Mouse (Mus musculus) limb, embryonic 13.5 days (tissue): Measurements from ENCODE around the gene D10Wsu102e. TPM values are rescaled to one million over a fixed set of nuclear protein-coding genes. Genes with fewer than 3 reads are reported as not detected.

Experiments
- ATAC-seq: fragments of 200-750 bp; cut with Nextera tagmentation; 2 replicates; pipeline ENCODE4 v1.8.0; 2017; ENCODE audit warnings: low read depth, moderate number of reproducible peaks, moderate TSS enrichment; ENCODE audit not compliant: low FRiP score
- H3K27ac ChIP-seq: fragments of 300-500 bp; sonication (generic); 2 replicates; pipeline ENCODE4 v1.5.1; 2015; ENCODE audit warnings: inconsistent platforms, mild to moderate bottlenecking, moderate library complexity
- H3K27me3 ChIP-seq: fragments of 300-500 bp; sonication (generic); 2 replicates; pipeline ENCODE4 v1.6.1; 2015; ENCODE audit warnings: mild to moderate bottlenecking, inconsistent platforms
- H3K36me3 ChIP-seq: fragments of 300-500 bp; sonication (generic); 2 replicates; pipeline ENCODE4 v1.6.1; 2015; ENCODE audit warnings: inconsistent platforms, mild to moderate bottlenecking, moderate library complexity
- H3K4me1 ChIP-seq: fragments of 300-500 bp; sonication (generic); 2 replicates; pipeline ENCODE4 v1.6.1; 2015; ENCODE audit warnings: inconsistent platforms
- H3K4me2 ChIP-seq: fragments of 300-500 bp; sonication (generic); replicated peaks from 2 replicates; pipeline ENCODE4 v1.6.1; 2015; ENCODE audit warnings: inconsistent platforms, mild to moderate bottlenecking, moderate library complexity
- H3K4me3 ChIP-seq: fragments of 300-500 bp; sonication (generic); 2 replicates; pipeline ENCODE4 v1.5.1; 2015; ENCODE audit warnings: moderate library complexity, mild to moderate bottlenecking, inconsistent platforms
- H3K9ac ChIP-seq: fragments of 300-500 bp; sonication (generic); 2 replicates; pipeline ENCODE4 v1.6.1; 2015; ENCODE audit warnings: mild to moderate bottlenecking, inconsistent platforms
- H3K9me3 ChIP-seq: fragments of 300-500 bp; sonication (generic); 2 replicates; pipeline ENCODE4 v1.6.1; 2016; ENCODE audit warnings: inconsistent platforms
- WGBS: fragments of 180-500 bp; shearing (Covaris S2); methylation state at CpG from one replicate; pipeline ENCODE4 v1.1.7; 2015; 5-methylcytosine and 5-hydroxymethylcytosine counted together
- polyA plus RNA-seq: library from polyadenylated mRNA; unstranded; fragments of >200 nt; fragmentation: Nextera tagmentation; extraction: Ambion mirVana; gene quantifications from 2 replicates; pipeline ENCODE4 v1.2.1, GENCODE M21; 2015

D10Wsu102e gene
- polyA plus RNA-seq, 1 experiment from 2014 or later = 0.76 TPM

DNA sequence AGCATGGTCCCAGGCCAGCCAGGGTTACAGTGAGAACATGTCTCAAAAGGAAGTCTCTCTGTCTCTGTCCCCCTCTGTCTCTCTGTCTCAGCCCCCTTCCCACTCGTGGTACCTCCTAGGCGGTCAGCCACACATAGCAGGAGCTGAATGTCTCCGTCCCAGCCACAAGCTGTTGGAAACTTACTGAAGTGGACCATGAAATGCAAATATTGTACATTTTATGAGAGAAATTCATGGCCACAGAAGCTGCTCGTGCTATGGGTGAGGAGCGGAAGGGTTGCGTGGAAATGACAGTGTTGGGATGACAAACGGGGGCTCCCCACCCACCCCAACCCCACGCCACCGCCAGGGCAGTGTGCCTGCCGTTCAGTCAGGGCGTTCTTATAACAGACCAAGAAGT, 27.4 kb upstream of the D10Wsu102e start:
- WGBS = 83% methylated on average over 11 of the region's 11 CpGs
- no peak for ATAC-seq
- H3K9me3 ChIP-seq = no peaks in the 10 kb centered on the region
- peaks cover 8% of the 10 kb centered on the region; the same call in 1 of the 2 replicates for H3K4me1 ChIP-seq
- no peak overlapping the region for H3K9ac ChIP-seq
- H3K36me3 ChIP-seq = no peaks in the 10 kb centered on the region
- no peak overlapping the region for H3K27ac ChIP-seq
- H3K4me2 ChIP-seq = no peak overlapping the region
- H3K4me3 ChIP-seq = no peak overlapping the region
- H3K27me3 ChIP-seq = peaks cover 45% of the 10 kb centered on the region

DNA sequence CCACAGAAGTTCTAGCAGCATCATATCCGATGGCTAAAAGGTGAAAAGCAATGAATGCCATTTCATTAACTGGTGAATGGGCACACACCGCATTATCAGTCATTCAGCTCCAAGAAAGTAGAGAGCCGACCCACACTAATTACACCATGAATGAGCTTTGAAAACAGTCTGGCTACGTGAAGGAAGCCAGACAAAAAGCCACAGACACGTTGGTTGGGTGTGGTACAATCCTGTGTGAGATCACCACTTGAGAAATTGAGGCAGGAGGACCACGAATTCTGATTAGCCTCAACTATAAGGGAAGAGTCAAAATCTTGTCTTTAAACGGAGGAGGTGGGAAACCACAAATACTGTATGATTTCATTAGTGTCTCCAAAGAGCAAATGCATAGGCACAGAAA, 23.7 kb upstream of the D10Wsu102e start:
- no peaks in the 10 kb centered on the region for H3K36me3 ChIP-seq
- no peak overlapping the region for H3K27ac ChIP-seq
- H3K4me2 ChIP-seq = no peak overlapping the region
- ATAC-seq = no peak
- H3K4me1 ChIP-seq = 0 out of 2 replicates have a peak, but pooled peaks cover 4% of the 10 kb centered on the region
- 37% methylated on average over 7 of the region's 7 CpGs for WGBS
- no peak overlapping the region for H3K9ac ChIP-seq
- peaks cover 69% of the 10 kb centered on the region for H3K27me3 ChIP-seq
- no peaks in the 10 kb centered on the region for H3K9me3 ChIP-seq
- H3K4me3 ChIP-seq = no peak overlapping the region

DNA sequence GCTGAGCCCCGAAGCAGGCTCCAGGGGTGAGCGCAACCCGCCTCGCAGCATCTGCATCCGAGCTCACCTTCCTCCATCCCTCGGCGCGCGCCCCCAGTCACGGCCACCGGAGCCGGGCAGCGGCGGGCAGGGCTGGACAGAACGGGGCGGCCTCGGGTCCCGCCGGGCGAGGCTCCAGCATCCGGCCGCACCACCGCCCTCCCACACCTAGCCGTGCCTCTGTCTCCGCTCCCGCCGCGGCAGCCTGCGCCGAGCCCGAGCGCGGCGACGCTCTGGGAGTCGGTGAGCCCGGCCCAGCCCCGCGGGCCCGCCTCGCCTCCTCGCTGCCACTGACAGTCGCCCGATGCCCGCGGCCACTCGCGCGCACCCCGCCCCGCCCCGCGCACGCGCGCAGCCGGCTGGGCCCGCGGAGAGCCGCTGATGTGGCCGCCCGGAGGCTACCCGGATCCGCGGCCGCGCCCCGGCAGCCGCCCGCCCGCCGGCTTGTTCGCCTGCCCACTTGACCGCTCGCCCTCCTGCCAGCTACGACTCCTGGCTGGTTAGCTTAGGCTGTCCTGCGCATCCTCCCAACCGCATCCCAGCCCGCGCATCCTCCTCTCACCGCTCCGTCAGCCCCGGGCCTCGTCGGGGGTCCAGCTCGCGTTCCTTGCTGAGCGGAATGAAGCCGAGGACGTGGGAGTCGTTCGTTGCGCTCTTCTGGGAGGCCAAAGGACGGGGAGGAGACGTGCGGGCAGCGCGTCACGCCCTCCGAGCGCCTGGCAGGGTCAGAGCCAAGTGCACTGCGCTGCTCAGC, 22.7 kb upstream of the D10Wsu102e start, which contains the start of gene Slc41a2:
Gene Slc41a2, minus strand, starts transcription at position 724 of the 793 bp plus-strand sequence.
- under 1% methylated on average over 71 of the region's 102 CpGs for WGBS
- Histone ChIP-seq H3K27ac (no peak within 1 kb of the TSS), H3K27me3 (peaks cover 68% of the 10 kb centered on the region)

DNA sequence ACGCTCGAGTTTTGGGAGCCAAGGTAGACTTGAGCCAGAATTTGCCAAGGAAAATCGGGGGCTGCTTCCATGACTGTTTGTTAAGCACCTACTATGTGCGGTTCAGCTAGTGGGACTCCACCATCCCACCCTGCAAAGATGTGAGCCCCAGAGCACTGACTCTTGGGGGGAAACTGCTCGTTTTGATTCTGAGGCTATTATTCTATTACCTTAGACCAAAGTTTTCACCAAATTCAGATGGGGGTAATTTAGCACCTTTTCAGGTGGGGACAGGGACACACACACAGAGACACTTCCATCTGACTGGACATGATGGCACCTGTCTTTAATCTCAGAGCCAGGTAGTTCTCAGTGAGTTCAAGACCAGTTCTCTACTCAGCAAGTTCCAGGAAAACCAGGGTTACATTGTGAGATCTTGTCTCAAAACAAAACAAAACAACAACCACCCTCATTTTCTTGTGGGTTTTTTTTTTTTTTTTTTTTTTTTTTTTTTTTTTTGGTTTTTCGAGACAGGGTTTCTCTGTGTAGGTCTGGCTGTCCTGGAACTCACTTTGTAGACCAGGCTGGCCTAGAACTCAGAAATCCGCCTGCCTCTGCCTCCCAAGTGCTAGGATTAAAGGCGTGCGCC, 21.9 kb upstream of the D10Wsu102e start:
- Histone ChIP-seq H3K9ac (peak overlapping the region; percentile 72), H3K27me3 (peaks cover 63% of the 10 kb centered on the region)

More for the DNA sequence above, 22.7 kb upstream of the D10Wsu102e start, which contains the start of gene Slc41a2:
- H3K4me2 ChIP-seq = peak within 1 kb of the TSS; percentile 93
- peak; percentile 84 for ATAC-seq
- no peaks in the 10 kb centered on the region for H3K9me3 ChIP-seq
- peak within 1 kb of the TSS; percentile 66 for H3K4me3 ChIP-seq
- H3K9ac ChIP-seq = peak within 1 kb of the TSS; percentile 72
- 0 out of 2 replicates have a peak, but pooled peaks cover 4% of the 10 kb centered on the region for H3K4me1 ChIP-seq
- no peaks in the 10 kb centered on the region for H3K36me3 ChIP-seq

DNA sequence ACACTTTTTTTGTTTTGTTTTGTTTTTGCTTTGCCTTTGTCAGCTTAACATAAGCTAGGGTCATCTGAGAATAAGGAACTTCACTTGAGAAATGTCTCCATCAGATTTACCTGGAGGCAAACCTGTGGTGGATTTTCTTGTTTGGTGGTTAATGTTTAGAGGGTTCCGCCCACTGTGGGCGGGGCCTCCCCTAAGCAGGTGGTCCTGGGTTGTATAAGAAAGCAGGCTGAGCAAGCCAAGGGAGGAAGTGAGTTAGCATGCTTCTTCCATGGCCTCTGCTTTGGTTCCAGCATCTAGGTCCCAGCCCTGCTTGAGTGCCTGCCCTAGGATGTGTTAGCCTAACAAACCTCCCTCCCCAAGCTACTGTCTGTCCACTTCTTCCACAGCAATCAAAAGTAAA, 18.8 kb upstream of the D10Wsu102e start:
- H3K27me3 ChIP-seq = peaks cover 36% of the 10 kb centered on the region
- H3K27ac ChIP-seq = no peak overlapping the region
- no peaks in the 10 kb centered on the region for H3K9me3 ChIP-seq
- no peak for ATAC-seq
- H3K9ac ChIP-seq = no peak overlapping the region
- H3K4me1 ChIP-seq = 0 out of 2 replicates have a peak, but pooled peaks cover 4% of the 10 kb centered on the region
- no peak overlapping the region for H3K4me3 ChIP-seq
- WGBS = 39% methylated on average over 2 of the region's 2 CpGs
- H3K36me3 ChIP-seq = no peaks in the 10 kb centered on the region
- no peak overlapping the region for H3K4me2 ChIP-seq

More for the DNA sequence above, 21.9 kb upstream of the D10Wsu102e start:
- H3K36me3 ChIP-seq = no peaks in the 10 kb centered on the region
- H3K4me3 ChIP-seq = peak overlapping the region; percentile 66
- no peak for ATAC-seq
- H3K4me2 ChIP-seq = peak overlapping the region; percentile 93
- H3K9me3 ChIP-seq = no peaks in the 10 kb centered on the region
- 0 out of 2 replicates have a peak, but pooled peaks cover 4% of the 10 kb centered on the region for H3K4me1 ChIP-seq
- 46% methylated on average over 8 of the region's 9 CpGs for WGBS
- no peak overlapping the region for H3K27ac ChIP-seq

DNA sequence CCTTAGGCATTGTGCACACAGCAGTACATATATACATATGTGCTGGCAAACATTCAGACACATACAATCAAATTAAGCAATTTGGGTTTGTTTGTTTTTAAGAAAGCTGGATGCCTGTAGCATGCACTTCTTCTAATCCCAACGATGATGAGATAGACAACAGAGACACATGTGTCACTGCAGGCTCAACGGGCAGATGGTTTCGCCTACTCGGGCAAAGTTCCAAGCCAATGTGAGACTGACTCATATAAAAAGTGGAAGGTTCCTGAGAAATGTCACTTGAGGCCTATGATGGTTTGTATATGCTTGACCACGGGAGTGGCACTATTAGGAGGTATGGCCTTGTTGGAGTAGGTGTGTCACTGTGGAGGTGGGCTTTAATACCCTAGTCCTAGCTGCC, 16.9 kb upstream of the D10Wsu102e start:
- H3K36me3 ChIP-seq = no peaks in the 10 kb centered on the region
- no peak overlapping the region for H3K4me2 ChIP-seq
- ATAC-seq = no peak
- H3K9me3 ChIP-seq = no peaks in the 10 kb centered on the region
- H3K27ac ChIP-seq = no peak overlapping the region
- H3K27me3 ChIP-seq = peaks cover 18% of the 10 kb centered on the region
- 85% methylated on average over 5 of the region's 5 CpGs for WGBS
- no peaks in the 10 kb centered on the region for H3K4me1 ChIP-seq
- no peak overlapping the region for H3K9ac ChIP-seq
- no peak overlapping the region for H3K4me3 ChIP-seq

- H3K9me3 ChIP-seq = no peaks in the 10 kb centered on the region
- ATAC-seq = no peak
- peaks cover 18% of the 10 kb centered on the region for H3K27me3 ChIP-seq
- no peak overlapping the region for H3K4me2 ChIP-seq
- WGBS = 69% methylated on average over 2 of the region's 2 CpGs
- H3K9ac ChIP-seq = no peak overlapping the region
- H3K36me3 ChIP-seq = no peaks in the 10 kb centered on the region
- H3K4me3 ChIP-seq = no peak overlapping the region
- H3K4me1 ChIP-seq = no peaks in the 10 kb centered on the region
- H3K27ac ChIP-seq = no peak overlapping the region
Measured at GRCm38 (mm10) chr10:83343828-83344685, 16.0 kb upstream of the D10Wsu102e start.

DNA sequence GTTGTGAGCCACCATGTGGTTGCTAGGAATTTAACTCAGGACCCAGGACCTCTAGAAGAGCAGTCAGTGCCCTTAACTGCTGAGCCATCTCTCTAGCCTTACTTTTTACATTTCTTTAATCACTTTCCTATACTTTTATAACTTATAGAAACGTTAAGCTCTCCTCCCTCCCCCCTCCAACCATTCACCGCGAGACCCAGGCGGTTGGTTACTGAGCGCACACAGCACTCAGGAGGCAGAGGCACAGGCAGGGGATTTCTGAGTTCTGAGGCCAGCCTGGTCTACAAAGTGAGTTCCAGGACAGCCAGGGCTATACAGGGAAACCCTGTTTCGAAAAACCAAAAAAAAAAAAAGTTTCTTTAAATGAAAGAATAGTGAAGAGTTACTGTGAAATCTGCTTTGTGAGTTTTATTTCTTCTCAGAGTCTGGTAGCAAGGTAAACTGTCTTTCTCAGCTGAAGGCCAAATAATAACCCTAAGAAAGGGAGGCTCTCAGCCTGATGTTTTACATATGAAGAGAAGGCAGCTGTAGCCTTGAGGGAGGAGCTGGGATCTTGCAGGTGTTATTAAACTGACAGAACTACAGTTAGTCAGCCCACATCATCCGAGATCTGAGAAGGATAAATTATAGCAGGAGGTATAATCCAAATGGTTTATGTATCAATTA, 14.2 kb upstream of the D10Wsu102e start:
- Histone ChIP-seq H3K4me2 (no peak overlapping the region), H3K9ac (no peak overlapping the region), H3K27ac (no peak overlapping the region), H3K4me1 (no peaks in the 10 kb centered on the region), H3K4me3 (no peak overlapping the region), H3K36me3 (no peaks in the 10 kb centered on the region), H3K27me3 (peaks cover 10% of the 10 kb centered on the region; the same call in 1 of the 2 replicates), H3K9me3 (no peaks in the 10 kb centered on the region)
- 53% methylated on average over 7 of the region's 7 CpGs for WGBS
- ATAC-seq = no peak

GRCm38 (mm10) chr10:83346359-83346736, 13.7 kb upstream of the D10Wsu102e start:
- no peak overlapping the region for H3K9ac ChIP-seq

DNA sequence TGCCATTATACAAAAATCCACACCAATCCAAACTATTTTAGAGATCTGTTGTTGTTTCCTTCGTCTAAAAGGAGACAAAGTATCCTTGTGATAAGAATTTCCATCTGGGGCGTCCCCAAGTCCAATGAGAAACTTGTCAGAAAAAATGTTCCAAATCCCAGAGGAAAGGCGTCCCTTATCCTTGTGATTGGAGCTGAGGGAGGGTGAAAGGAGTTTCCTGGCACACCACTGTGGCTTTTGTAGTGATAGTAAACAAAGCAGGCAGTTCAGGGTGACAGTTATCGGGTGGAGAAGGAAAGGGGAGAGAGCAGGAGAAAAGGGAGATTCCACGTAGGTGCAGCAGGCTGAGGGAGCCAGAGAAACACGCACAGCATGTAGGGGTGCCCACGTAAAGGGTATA, 12.5 kb upstream of the D10Wsu102e start:
- Histone ChIP-seq H3K27ac (no peak overlapping the region), H3K4me1 (no peaks in the 10 kb centered on the region)
- 39% methylated on average over 7 of the region's 7 CpGs for WGBS

More at GRCm38 (mm10) chr10:83346359-83346736, 13.7 kb upstream of the D10Wsu102e start:
- Histone ChIP-seq H3K27me3 (0 out of 2 replicates have a peak, but pooled peaks cover 9% of the 10 kb centered on the region), H3K4me1 (no peaks in the 10 kb centered on the region), H3K27ac (no peak overlapping the region), H3K9me3 (no peaks in the 10 kb centered on the region), H3K4me2 (no peak overlapping the region), H3K36me3 (no peaks in the 10 kb centered on the region), H3K4me3 (no peak overlapping the region)
- no peak for ATAC-seq
- 83% methylated on average over 5 of the region's 5 CpGs for WGBS

GRCm38 (mm10) chr10:83350689-83351088, 9.3 kb upstream of the D10Wsu102e start:
- ATAC-seq = no peak
- peaks cover 4% of the 10 kb centered on the region; the same call in 1 of the 2 replicates for H3K4me1 ChIP-seq
- H3K9me3 ChIP-seq = no peaks in the 10 kb centered on the region
- 0 out of 2 replicates have a peak, but pooled peaks cover 9% of the 10 kb centered on the region for H3K27me3 ChIP-seq
- H3K27ac ChIP-seq = no peak overlapping the region
- H3K4me3 ChIP-seq = no peak overlapping the region
- 95% methylated on average over 2 of the region's 2 CpGs for WGBS
- no peaks in the 10 kb centered on the region for H3K36me3 ChIP-seq
- no peak overlapping the region for H3K4me2 ChIP-seq
- no peak overlapping the region for H3K9ac ChIP-seq

More for the DNA sequence above, 12.5 kb upstream of the D10Wsu102e start:
- ATAC-seq = no peak
- H3K9ac ChIP-seq = no peak overlapping the region
- no peaks in the 10 kb centered on the region for H3K9me3 ChIP-seq
- H3K4me3 ChIP-seq = no peak overlapping the region
- 0 out of 2 replicates have a peak, but pooled peaks cover 9% of the 10 kb centered on the region for H3K27me3 ChIP-seq
- H3K4me2 ChIP-seq = no peak overlapping the region
- no peaks in the 10 kb centered on the region for H3K36me3 ChIP-seq
